Mouse (Mus musculus) T-helper 2 cell (primary cell): ENCODE results near the gene Zfp768.
"Not testable (repeated sequence)": the region's sequence is repeated elsewhere in the genome, so short reads cannot be mapped to it uniquely, and the experiment has no call there.

ENCODE experiments used
- in situ Hi-C: fragments of 300-600 bp; cut with MboI, MseI; formaldehyde crosslinking; loops from one replicate; pipeline ENCODE4 v1.15.1; 2025; ENCODE audit warnings: high pct_unique_total_duplicates

The Zfp768 gene

DNA sequence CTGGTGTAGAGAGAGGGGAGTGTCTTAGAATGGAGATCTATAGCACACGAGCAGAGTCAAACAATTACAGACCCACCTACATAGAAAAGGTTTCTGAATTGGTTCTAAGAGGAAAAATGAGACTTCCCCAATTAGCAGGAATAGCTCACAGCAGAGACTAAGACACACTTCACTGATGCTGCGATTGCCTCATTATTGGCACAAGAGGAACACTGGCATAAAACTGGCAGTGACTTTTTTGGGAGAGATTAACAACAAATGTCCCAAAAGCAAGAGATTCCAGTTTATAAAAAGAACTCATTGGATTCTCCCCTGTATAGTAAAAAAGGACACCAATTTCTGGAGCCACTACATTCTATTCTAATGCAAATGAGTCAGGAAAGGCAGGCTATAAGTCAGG lies 12.5 kb upstream of the Zfp768 start:
- in situ Hi-C loops = no loop called here

DNA sequence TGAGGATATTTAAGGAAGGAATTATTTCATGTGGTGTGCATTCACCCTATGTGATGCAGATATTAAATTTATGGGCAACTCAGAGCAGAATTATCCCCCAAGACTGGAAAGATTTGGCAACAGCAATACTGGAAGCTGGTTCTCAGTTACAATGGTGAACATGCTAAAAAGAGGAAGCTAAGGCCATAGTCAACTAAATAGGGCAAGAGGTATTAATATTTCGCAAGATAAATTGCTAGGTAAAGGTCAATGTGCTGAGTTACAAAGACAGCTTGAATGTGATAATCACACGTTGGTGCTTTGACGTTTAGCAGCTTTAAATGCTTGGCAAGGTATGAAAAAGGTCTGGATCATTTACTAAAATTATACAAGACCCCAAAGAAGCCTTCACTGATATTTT lies 10.4 kb upstream of the Zfp768 start:
- in situ Hi-C loops = no loop called here

DNA sequence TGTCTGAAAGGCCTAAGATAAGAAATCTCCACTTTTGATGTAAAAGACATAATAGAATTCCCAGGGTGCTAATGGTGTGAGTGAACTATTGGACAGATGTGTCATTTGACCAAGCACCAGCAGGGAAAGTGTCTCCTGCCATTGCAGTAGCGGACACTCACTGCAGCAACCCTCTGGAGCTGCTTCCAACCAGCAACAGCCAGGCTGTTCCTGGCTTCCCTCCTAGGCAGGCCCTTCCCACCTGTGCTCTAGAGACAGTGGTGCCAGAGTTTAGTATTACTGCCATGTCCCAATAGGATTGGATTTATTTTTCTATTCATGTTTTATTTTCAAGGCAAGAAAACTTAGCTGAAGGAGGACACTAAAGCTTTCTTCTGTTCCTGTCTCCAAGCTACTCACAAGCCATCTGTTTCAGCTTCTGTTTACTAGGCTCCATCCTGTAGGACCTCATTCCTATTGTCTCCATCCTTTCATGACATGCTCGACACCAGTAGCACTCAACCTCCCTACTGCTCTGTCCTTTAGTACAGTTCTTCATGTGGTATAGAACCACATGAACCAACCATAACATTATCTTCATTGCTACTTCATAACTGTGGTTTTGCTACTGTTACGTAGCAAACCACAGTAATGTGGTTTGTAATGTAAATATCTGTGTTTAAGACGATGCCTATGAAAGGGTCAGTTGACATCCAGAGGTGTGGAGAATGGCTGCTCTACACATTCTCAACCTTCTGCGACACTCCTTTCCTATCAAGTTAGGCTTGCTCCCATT lies 6.0 kb upstream of the Zfp768 start:
- in situ Hi-C loops = no loop called here

DNA sequence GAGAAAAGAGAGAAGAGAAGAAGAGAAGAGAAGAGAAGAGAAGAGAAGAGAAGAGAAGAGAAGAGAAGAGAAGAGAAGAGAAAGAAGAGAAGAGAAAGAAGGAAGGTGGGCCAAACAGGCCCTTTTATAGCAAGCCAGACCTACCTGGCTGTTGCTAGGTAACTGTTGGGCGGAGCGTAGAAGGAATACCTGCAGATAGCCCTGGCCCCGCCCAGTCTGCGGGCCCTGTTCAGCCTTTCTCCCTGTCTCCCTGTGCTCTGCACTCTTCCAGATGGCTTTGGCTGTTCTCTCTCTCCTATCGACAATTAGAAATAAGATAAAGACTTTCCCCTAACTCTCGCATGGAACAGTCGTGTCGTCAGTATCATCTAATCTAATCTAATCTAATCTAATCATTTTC lies 1.3 kb upstream of the Zfp768 start:
- in situ Hi-C loops = no loop called here

DNA sequence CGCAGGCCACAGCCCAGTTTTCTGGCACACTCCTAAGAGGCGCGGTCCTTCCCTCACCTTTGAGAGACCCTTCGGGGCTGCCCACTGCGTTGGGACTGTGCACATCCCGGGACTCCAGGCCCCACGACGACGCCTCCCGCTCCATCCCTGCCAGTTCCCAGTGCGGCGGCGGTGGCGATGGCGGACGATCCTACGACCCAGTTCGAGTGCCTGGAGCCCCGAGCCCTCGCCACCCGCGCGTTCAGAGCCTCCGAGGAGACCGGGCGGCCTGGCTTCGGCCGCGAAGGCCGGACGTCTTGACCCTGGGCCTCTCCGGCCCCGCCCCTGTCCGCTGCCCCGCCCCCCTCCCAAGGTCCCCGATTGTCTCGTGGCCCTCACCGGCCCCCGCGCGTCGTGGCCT lies 297 bp downstream of the Zfp768 start:
- in situ Hi-C loops = no loop called here

DNA sequence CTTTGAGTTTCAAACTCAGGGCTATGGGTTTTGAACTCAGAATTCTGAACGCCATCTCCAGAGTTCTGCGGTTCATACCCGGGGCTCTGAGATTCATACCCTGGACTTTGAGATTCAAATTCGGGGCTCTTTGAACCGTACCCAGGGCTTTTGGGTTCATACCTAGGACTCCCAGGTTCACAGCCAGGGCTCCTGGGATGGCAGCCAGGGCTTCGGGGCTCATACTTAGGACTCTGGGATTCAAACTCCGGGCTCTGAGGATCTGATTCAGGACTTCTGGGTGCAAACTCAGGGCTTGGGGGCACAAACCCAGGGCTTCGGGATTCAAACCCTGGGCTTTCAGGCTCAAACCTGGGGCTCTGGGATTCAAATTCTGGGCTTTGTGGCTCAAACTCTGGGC lies 1.0 kb downstream of the Zfp768 start:
- in situ Hi-C loops = no loop called here

DNA sequence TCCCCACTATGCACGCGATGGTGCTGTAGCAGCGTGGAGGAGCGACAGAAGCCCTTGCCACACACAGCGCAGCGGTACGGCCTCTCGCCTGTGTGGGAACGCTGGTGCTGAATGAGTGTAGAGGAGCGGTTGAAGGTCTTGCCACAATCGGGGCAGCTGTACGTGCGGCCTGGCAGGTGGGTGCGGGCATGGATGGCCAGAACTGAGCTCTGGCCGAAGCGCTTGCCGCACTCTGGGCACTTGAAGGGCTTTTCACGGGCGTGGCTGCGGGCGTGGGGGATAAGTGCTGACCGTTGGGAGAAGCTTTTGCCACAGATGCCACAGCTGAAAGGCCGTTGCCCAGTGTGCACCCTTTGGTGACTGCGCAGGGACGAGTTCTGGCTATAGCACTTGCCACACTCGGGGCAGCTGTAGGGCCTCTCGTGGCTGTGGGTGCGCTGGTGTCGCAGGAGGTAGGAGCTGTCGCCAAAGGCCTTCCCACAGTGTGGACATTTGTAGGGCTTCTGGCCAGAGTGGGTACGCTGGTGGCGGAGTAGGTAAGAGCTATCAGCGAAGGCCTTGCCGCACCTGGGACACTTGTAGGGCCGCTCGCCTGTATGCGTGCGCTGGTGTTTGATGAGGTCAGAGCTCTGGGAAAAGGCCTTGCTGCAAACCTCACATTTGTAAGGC lies 1.9 kb downstream of the Zfp768 start:
- in situ Hi-C loops = no loop called here

DNA sequence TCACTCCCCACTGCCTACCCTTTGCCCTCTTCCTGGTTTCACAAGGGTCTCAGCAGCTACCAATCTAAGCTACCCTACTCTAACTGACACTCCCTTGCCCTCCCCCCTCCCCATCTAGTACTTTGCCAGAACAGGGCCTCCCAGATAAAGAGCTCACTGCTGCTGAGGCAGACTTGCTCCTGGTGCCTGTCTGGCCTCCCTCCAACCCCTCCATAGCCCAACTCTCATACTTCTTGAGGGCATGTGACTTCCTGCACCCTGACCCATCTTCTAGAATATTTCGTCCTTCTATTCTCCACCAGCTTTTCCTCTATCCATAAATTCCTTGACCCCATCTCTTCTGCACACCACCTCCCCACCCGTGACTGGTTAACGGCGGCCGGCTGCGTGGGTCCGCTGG lies 2.5 kb downstream of the Zfp768 start:
- in situ Hi-C loops = no loop called here

DNA sequence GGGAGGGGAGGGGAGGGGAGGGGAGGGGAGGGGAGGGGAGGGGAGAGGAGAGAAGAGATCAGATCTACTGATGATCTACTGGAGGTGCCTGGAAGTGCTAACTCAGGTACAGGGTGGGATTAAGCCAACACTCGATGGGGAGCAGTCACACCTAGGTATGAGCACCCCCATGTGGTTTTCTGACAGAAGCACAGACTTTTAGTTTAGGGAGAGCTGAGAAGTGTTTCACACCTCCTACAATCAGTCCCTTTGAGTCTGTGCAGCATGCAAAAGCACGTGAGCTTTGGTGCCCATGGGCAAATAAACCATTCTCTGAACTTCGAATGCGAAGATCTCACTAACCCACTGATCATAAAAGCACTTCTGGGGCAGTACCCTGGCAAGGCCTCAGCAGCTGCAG lies 3.1 kb downstream of the Zfp768 start:
- in situ Hi-C loops = no loop called here

DNA sequence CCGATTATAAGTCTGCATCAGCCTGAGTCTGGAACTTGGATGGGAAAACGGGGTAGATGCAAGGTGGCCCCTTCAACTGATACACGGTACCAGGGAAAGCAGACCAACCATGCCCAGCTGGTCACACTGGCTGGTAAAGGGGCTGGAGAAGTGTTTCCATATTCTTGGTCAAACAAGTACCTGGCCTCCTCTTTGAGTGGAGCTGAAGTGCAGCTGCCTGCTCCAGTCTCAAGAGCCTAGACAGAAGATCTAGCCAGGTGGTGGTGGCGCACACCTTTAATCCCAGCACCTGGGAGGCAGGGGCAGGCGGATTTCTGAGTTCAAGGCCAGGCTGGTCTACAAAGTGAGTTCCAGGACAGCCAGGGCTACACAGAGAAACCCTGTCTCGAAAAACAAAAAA lies 3.5 kb downstream of the Zfp768 start:
- in situ Hi-C loops = not testable (repeated sequence)

DNA sequence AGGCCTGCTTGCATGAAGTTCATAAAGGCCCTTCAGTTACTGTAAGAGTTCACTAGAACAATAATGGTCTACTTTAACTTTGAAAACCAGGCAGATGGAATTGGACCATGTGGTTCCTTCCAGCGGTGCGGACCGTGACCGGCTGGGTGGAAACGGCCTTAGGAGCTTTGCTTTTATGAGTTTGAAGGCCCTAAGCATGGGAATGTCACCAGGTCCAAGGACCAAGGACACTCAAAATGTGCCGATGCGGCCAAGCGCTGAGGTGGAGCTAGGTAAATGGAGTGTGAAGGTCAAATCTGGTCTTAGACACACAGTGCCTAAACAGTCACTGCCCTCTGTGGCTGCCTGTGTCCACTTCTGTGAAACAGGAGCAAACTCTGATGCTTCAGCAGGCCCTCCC lies 4.0 kb downstream of the Zfp768 start:
- in situ Hi-C loops = no loop called here

DNA sequence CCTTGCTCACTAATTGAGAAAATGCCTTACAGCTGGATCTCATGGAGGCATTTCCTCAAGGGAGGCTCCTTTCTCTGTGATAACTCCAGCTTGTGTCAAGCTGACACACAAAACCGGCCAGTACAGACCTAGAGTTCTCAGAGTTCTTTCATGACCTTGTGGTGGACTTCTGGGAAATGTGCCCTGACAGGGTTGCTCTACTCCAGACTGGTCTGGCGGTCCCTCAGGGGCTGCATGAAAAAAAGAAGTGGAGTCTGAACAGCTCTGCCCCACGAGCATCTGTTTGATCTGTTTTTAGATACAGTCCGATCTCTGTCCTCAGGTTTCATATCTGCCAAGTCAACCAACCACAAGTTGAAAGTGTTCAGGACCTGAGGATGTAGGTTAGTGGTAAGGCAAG lies 7.8 kb downstream of the Zfp768 start:
- in situ Hi-C loops = no loop called here

DNA sequence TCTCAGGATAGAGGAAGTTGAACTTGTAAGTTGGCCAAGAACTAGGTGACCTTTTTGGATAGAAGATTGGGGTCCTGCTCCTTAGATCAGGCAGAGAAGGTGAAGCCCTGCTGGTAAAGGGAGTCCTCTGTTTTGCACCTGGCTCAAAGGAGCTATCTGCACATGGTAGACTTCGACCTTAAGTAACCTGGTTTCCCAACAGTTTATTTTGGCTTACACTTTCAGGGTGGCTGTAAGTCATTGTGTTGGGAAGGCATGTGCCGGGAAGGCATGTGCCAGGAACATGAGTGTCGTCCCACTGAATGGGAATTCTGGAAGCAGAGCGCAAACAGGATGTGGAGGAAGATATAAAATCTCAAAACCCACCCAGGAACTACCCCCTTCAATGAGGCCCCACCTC lies 9.8 kb downstream of the Zfp768 start:
- in situ Hi-C loops = no loop called here

DNA sequence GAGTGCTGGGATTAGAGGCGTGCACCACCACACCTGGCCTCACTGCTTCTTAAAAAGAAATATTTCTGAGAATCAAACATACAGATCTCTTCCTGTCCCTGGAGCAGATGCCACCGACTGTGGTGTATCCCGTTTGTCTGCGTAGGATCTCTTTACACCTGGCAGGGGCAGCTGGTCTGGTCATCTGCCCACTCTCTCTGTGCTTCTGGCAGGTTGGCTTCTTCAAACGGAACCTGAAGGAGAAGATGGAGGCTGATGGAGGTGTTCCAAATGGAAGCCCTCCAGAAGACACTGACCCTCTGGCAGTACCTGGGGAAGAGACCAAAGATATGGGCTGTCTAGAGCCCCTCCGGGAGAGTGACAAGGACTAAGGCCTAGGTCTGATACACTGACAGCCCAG lies 12.1 kb downstream of the Zfp768 start:
- in situ Hi-C loops = no loop called here

DNA sequence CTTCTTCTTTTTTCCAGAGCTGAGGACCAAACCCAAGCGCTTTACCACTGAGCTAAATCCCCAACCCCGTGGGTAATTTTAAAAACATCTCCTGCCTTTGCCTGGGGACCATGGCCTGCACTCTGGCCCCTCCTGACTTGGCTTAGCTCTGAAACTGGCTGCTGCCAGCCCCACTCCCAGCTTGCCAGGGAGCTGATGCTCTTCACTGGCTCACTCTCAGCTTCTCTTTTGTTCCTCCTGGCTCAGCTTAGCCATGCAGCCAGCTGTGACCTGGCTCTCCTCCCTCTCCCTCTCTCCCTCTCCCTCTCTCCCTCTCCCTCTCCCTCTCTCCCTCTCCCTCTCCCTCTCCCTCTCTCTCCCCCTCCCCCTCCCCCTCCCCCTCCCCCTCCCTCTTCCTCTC lies 18.7 kb downstream of the Zfp768 start:
- in situ Hi-C loops = no loop called here

DNA sequence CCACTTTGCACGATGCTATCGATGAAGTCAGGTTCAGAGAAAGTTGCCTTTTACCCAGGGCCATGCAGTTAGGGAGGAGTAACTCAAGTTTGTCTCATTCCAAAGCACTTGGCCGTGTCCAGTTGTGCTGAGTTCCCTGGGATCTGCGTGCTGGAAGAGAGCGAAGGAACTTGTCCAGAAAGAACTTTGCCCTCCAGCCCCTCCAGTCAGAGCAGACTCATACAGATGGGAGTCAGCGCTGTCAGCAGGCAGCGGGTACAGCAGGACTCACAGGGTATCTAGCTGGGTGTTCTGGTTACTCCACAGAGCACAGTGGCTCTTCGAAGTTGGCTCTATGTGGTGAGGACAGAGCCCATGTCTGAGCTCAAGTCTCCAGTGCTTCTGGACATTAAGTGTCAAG lies 19.8 kb downstream of the Zfp768 start:
- in situ Hi-C loops = no loop called here

DNA sequence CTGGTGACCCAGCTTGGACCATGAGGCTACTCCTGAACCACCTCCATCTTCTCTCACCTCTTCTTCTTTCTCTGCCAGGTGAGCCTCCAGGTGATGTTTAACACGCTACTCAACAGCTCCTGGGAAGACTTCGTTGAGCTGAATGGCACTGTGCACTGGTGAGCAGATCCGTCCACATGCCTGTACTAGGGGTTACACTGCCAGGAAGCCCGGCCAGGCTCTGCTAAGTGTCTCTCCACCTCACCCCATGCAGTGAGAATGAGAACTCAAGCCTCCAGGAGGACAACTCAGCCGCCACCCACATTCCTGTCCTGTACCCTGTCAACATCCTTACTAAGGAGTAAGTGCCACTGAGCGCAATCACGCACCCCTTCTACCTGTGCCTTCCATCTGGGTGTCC lies 20.4 kb downstream of the Zfp768 start:
- in situ Hi-C loops = loop anchor here (25.0 kb wide), 1 partner anchor 212 kb away; no protein-coding TSS in a partner anchor

DNA sequence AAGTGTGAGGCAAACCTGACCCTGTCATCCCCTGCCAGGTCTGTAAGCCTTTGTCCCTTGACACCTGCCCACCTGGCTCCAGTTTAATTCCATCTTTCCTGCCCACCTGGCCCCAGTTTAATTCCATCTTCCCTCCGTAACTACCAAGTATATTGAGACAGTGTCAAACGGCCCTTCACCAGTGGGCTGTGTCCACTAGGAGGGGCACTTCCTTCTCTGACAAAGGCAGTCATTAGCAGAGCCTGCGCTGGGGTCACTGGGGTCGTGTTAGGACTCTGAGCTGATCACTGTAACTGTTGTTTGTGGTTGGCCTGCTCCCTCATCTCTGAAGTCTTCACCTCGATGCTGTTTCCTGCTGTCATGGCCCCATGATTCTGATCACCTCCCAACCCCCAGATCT lies 23.3 kb downstream of the Zfp768 start:
- in situ Hi-C loops = loop anchor here (25.0 kb wide), 1 partner anchor 215 kb away; no protein-coding TSS in a partner anchor

DNA sequence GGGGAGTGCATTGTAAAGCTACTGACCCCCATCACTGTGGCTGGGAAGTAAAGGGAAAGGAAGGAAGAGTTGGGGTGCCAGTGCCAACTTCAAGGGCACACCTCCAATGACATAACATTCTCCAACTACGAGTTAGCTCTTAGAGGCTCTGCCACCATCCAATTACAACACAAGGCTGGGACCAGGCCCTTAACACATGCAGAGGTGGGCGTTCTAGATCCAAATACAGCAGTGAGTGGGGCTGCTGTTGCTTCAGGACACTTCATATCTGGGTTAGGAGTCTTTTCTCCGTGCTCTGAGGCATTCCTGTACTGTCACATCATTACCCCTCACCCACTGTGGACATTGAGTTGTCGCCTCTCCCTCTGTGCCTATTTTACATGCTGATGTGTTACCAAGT lies 24.3 kb downstream of the Zfp768 start:
- in situ Hi-C loops = loop anchor here (25.0 kb wide), 1 partner anchor 216 kb away; no protein-coding TSS in a partner anchor

DNA sequence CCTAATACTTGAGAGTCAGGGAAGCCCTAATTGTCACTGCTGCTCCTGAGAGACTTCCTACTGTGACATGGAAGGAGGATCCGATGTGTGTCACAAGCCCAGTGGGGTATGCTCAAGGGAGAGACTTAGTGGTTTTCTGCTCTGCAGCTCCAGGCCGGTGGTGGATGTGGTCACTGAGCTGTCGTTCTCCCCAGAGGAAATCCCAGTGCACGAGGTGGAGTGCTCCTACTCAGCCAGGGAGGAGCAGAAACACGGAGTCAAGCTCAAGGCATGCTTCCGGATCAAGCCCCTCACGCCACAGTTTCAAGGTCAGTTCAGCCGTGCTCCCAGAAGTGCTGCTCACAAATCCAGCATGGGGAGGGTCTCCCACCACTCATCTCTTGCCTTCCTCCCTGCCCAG lies 31.5 kb downstream of the Zfp768 start:
- in situ Hi-C loops = loop anchor here (10.0 to 25.0 kb wide), 2 partner anchors 223 to 759 kb away; no protein-coding TSS in a partner anchor

DNA sequence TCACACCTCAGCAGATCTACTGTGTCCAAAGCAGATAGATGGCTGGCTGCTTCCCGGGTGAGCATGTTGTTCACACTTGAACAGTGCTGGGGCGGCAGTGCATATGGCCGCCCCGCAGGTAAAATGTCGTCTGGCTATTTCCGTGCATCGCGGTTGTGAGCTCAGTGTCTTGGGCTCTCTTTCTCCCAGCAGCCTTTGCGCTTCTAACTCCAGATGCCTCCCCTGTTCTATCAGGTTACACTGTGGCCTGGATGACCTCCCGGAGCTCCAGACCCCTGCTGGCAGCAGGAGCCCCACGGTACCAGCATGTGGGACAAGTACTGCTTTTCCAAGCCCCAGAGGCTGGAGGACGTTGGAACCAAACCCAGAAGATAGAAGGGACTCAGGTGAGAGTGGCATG lies 35.4 kb downstream of the Zfp768 start:
- in situ Hi-C loops = loop anchor here (10.0 to 25.0 kb wide), 2 partner anchors 227 to 755 kb away; no protein-coding TSS in a partner anchor

DNA sequence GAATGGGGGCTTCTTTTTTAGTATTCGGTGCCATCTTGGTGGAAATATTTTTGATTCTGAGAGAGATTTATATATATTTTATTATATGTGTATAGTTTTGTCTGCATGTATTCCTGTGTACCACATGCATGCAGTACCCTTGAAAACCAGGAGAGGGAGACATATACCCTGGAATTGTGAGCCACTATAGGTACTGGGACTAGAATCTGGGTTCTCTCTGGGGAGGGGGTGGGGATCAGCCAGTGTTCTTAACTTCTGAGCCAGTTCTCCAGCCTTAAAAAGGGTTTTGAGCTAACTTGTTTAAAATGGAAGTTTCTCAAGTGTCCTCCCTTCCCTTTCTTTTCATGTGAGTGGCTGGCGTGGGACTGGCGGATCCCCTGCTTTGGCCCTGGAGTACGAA lies 36.5 kb downstream of the Zfp768 start:
- in situ Hi-C loops = loop anchor here (25.0 kb wide), 1 partner anchor 228 kb away; no protein-coding TSS in a partner anchor

DNA sequence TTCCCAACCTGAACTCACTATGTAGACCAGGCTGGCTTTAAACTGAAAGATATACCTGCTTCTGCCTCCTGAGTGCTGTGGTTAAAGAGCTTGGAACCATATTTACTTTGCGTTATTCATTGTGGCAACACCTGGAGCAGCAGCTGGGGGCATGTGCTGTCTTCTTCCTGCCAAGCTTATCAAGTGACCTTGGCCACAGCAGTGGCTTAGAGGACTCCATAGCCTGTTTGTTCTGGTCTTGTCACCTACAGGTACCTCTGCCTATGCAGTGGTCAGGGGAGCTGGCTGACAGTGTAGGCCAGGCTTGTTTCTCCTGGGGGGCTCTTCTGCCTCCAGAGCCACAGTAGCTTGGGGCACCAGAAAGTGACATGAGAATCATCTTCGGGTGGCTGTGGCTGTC lies 37.0 kb downstream of the Zfp768 start:
- in situ Hi-C loops = loop anchor here (25.0 kb wide), 1 partner anchor 229 kb away; no protein-coding TSS in a partner anchor
